Mouse (Mus musculus) heart, postnatal 10 days (tissue): ENCODE results near the gene Gm5129. TPM values are rescaled to one million over a fixed set of nuclear protein-coding genes. Genes with fewer than 3 reads are reported as not detected.
"Not testable (repeated sequence)": the region's sequence is repeated elsewhere in the genome, so short reads cannot be mapped to it uniquely, and the experiment has no call there.

Experiments used
- DNase-seq, 2 experiments: peaks; one replicate each; pipeline ENCODE4 v3.0.0; 2021
- intact Hi-C: fragments of 180-260 bp; cut with DNase I; formaldehyde crosslinking; loops from one replicate; pipeline ENCODE4 v1.15.1; 2025
- total RNA-seq, 2 experiments: library from RNA; stranded (reverse); gene quantifications; 2 replicates each; pipeline ENCODE4 v1.2.3; 2021

The Gm5129 gene
- not detected for total RNA-seq

GRCm38 (mm10) chr5:29735557-29736061 is at the start of gene Gm5129, which contains the start of gene Dnajb6:
Gene Gm5129, minus strand, starts transcription at chr5:29735936.
Gene Dnajb6, plus strand, starts transcription at chr5:29735688.
- intact Hi-C loops: loop anchor here (2.0 kb wide), 1 partner anchor 167 kb away; the partner anchor contains the start of gene Ube3c
- peak; percentile 98 to 99 for DNase-seq

GRCm38 (mm10) chr5:29784906-29785305 is 49.2 kb upstream of the Gm5129 start:
- intact Hi-C loops: not testable (repeated sequence)

GRCm38 (mm10) chr5:29782261-29782660 is 46.5 kb upstream of the Gm5129 start:
- no peak for DNase-seq
- intact Hi-C loops: no loop called here

More at GRCm38 (mm10) chr5:29784906-29785305, 49.2 kb upstream of the Gm5129 start:
- DNase-seq: not testable (repeated sequence)

GRCm38 (mm10) chr5:29779733-29780132 is 44.0 kb upstream of the Gm5129 start:
- intact Hi-C loops: not testable (repeated sequence)
- peak in 1 of 2 experiments; percentile 37 for DNase-seq

GRCm38 (mm10) chr5:29778029-29778428 is 42.3 kb upstream of the Gm5129 start:
- DNase-seq: no peak
- intact Hi-C loops: no loop called here

- DNase-seq: peak; percentile 48 to 65
- intact Hi-C loops: no loop called here
Observed at GRCm38 (mm10) chr5:29775437-29775836, 39.7 kb upstream of the Gm5129 start.

- intact Hi-C loops: no loop called here
- no peak for DNase-seq
Observed at GRCm38 (mm10) chr5:29773460-29774150, 37.9 kb upstream of the Gm5129 start.

- peak; percentile 35 to 37 for DNase-seq
- intact Hi-C loops: no loop called here
Observed at GRCm38 (mm10) chr5:29772651-29773330, 37.1 kb upstream of the Gm5129 start.

- intact Hi-C loops: no loop called here
Observed at GRCm38 (mm10) chr5:29772038-29772437, 36.3 kb upstream of the Gm5129 start.

GRCm38 (mm10) chr5:29770935-29771334 is 35.2 kb upstream of the Gm5129 start:
- DNase-seq: peak in 1 of 2 experiments; percentile 29

More at GRCm38 (mm10) chr5:29772038-29772437, 36.3 kb upstream of the Gm5129 start:
- no peak for DNase-seq

GRCm38 (mm10) chr5:29759318-29759717 is 23.6 kb upstream of the Gm5129 start:
- intact Hi-C loops: no loop called here

More at GRCm38 (mm10) chr5:29770935-29771334, 35.2 kb upstream of the Gm5129 start:
- intact Hi-C loops: no loop called here

GRCm38 (mm10) chr5:29752894-29753293 is 17.2 kb upstream of the Gm5129 start:
- DNase-seq: no peak
- intact Hi-C loops: no loop called here

More at GRCm38 (mm10) chr5:29759318-29759717, 23.6 kb upstream of the Gm5129 start:
- DNase-seq: no peak

- peak in 1 of 2 experiments; percentile 23 for DNase-seq
- intact Hi-C loops: no loop called here
Observed at GRCm38 (mm10) chr5:29751306-29751705, 15.6 kb upstream of the Gm5129 start.

GRCm38 (mm10) chr5:29747661-29748060 is 11.9 kb upstream of the Gm5129 start:
- intact Hi-C loops: no loop called here
- DNase-seq: no peak

GRCm38 (mm10) chr5:29741093-29741492 is 5.4 kb upstream of the Gm5129 start:
- intact Hi-C loops: no loop called here
- peak; percentile 33 to 39 for DNase-seq

GRCm38 (mm10) chr5:29740651-29741050 is 4.9 kb upstream of the Gm5129 start:
- no peak for DNase-seq
- intact Hi-C loops: no loop called here

- intact Hi-C loops: no loop called here
- no peak for DNase-seq
Observed at GRCm38 (mm10) chr5:29738076-29738475, 2.3 kb upstream of the Gm5129 start.

- intact Hi-C loops: loop anchor here (2.0 kb wide), 1 partner anchor 169 kb away; the partner anchor contains the start of gene Ube3c
- DNase-seq: no peak
Observed at GRCm38 (mm10) chr5:29737471-29737870, 1.7 kb upstream of the Gm5129 start.

GRCm38 (mm10) chr5:29736942-29737341 is 1.2 kb upstream of the Gm5129 start:
- DNase-seq: no peak
- intact Hi-C loops: loop anchor here (2.0 kb wide), 1 partner anchor 168 kb away; the partner anchor contains the start of gene Ube3c

- intact Hi-C loops: loop anchor here (2.0 kb wide), 1 partner anchor 167 kb away; the partner anchor contains the start of gene Ube3c
- no peak for DNase-seq
Observed at GRCm38 (mm10) chr5:29736073-29736900, 551 bp upstream of the Gm5129 start.
